Mouse (Mus musculus) thymus, adult 2 months (tissue): ENCODE measurements around the gene Cdon. TPM values are rescaled to one million over a fixed set of nuclear protein-coding genes. Genes with fewer than 3 reads are reported as not detected.

ENCODE experiments used
- DNase-seq: peaks from one replicate; pipeline ENCODE4 v3.0.0; 2021
- H3K27ac ChIP-seq: fragments of 200-500 bp; 2 replicates; pipeline ENCODE4 v1.5.1; 2012; ENCODE audit warnings: low read length, control low read depth; ENCODE audit not compliant: control insufficient read depth, insufficient read depth
- H3K27me3 ChIP-seq: fragments of 200-500 bp; 2 replicates; pipeline ENCODE4 v1.6.1; 2012; ENCODE audit warnings: mild to moderate bottlenecking, low read length, moderate library complexity, mixed read lengths; ENCODE audit not compliant: control insufficient read depth, insufficient read depth
- H3K36me3 ChIP-seq: fragments of 200-500 bp; 2 replicates; pipeline ENCODE4 v1.6.1; 2012; ENCODE audit warnings: mild to moderate bottlenecking, low read length, moderate library complexity; ENCODE audit not compliant: control insufficient read depth, insufficient read depth
- H3K4me1 ChIP-seq: fragments of 200-500 bp; replicated peaks from 2 replicates; pipeline ENCODE4 v1.6.1; 2012; ENCODE audit warnings: low read length; ENCODE audit not compliant: control insufficient read depth, insufficient read depth
- H3K4me3 ChIP-seq: fragments of 200-500 bp; 2 replicates; pipeline ENCODE4 v1.5.1; 2012; ENCODE audit warnings: mild to moderate bottlenecking, low read length, control low read depth, moderate library complexity; ENCODE audit not compliant: control insufficient read depth, insufficient read depth
- CTCF ChIP-seq: fragments of 200-500 bp; IDR thresholded peaks from 2 replicates; pipeline ENCODE4 v1.5.1; 2012; ENCODE audit warnings: mild to moderate bottlenecking, control low read depth, low read length, moderate library complexity, borderline replicate concordance; ENCODE audit not compliant: control insufficient read depth, poor library complexity, insufficient read depth; ENCODE audit errors: extremely low read depth
- POLR2A ChIP-seq: fragments of 200-500 bp; IDR thresholded peaks from 2 replicates; pipeline ENCODE4 v1.6.1; 2012; ENCODE audit warnings: mild to moderate bottlenecking, low read length, control low read depth, moderate library complexity; ENCODE audit not compliant: control insufficient read depth, poor library complexity, insufficient read depth; ENCODE audit errors: extremely low read depth
- WGBS: fragments of 180-500 bp; shearing (Covaris S2); methylation state at CpG from one replicate; pipeline ENCODE4 v1.1.7; 2018; 5-methylcytosine and 5-hydroxymethylcytosine counted together
- polyA plus RNA-seq: library from polyadenylated mRNA; depleted of rRNA; stranded (reverse); fragments of >200 nt; gene quantifications from 2 replicates; pipeline ENCODE4 v1.2.3, GENCODE M21; 2012; rRNA removed

Cdon gene
- polyA plus RNA-seq, 1 experiment: 8.8 TPM

DNA sequence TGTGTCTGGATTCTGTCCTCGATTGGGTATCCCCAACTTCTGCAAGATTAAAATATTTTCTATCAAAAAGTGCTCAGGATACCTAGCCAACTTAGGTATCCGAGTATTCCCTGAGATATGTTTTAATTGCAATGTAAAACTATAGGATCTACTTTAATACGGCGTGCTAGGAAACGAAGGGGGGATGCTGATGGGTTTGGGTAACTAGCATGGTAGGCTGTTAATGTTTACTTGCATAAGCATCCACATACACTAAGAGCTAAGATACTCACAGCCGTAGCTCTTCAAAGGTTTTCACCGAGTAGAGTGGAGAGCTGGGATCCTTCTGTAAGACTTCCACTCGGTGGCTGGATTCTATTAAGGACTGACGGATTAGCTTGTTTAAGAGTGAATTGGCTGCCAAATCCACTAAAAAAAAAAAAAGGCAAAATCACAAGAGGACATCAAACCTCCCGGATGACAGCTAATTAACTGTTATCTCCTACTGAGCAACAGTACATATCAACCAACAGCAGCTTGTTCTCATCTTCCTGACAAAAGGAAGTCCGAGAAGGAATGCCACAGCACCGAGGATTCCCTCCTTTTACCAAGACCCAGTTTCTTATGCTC, 135.7 kb downstream of the Cdon start:
- 76% methylated on average over 12 of the region's 12 CpGs for WGBS
- peaks cover 5% of the 10 kb centered on the region for H3K36me3 ChIP-seq
- H3K4me1 ChIP-seq: 0 out of 2 replicates have a peak, but pooled peaks cover 3% of the 10 kb centered on the region
- H3K27ac ChIP-seq: no peak overlapping the region
- TF ChIP-seq POLR2A (no peak), CTCF (no peak)
- H3K27me3 ChIP-seq: peaks cover 9% of the 10 kb centered on the region
- H3K4me3 ChIP-seq: no peak overlapping the region
- DNase-seq: no peak

Other genes starting within 250 kb of the Cdon start
- 60.5 and 65.2 TPM in 2 replicates for gene Dcps, start 245.1 kb upstream of the Cdon start, polyA plus RNA-seq
- 58.2 and 70.1 TPM in 2 replicates for gene Srpr, start 221.0 kb upstream of the Cdon start, polyA plus RNA-seq
- gene Tirap, start 220.8 kb upstream of the Cdon start, polyA plus RNA-seq: 3.2 and 5.2 TPM in 2 replicates
- gene Foxred1, start 210.1 kb upstream of the Cdon start, polyA plus RNA-seq: 27.0 and 28.5 TPM in 2 replicates
- 13.4 and 20.6 TPM in 2 replicates for gene Fam118b, start 153.3 kb upstream of the Cdon start, polyA plus RNA-seq
- 22.9 and 23.4 TPM in 2 replicates for gene Rpusd4, start 153.3 kb upstream of the Cdon start, polyA plus RNA-seq
- not detected in 2 replicates for gene Gm1113, start 97.1 kb downstream of the Cdon start, polyA plus RNA-seq
- gene Ddx25, start 137.4 kb downstream of the Cdon start, polyA plus RNA-seq: 0.03 and 0.08 TPM in 2 replicates
- gene Pus3, start 137.5 kb downstream of the Cdon start, polyA plus RNA-seq: 4.7 and 6.1 TPM in 2 replicates
- gene Pate2, start 149.2 kb downstream of the Cdon start, polyA plus RNA-seq: 0.33 and 0.49 TPM in 2 replicates
- gene Hyls1, start 149.3 kb downstream of the Cdon start, polyA plus RNA-seq: 4.8 and 4.9 TPM in 2 replicates
- gene Pate4, start 190.8 kb downstream of the Cdon start, polyA plus RNA-seq: not detected in 2 replicates
- not detected in 2 replicates for gene Pate3, start 227.1 kb downstream of the Cdon start, polyA plus RNA-seq